Mouse (Mus musculus): ENCODE measurements around the gene Cdk10. TPM values are rescaled to one million over a fixed set of nuclear protein-coding genes. Genes with fewer than 3 reads are reported as not detected.

Cdk10 gene
- polyA plus RNA-seq, 1 experiment from 2014 or later, result 29.2 TPM

DNA sequence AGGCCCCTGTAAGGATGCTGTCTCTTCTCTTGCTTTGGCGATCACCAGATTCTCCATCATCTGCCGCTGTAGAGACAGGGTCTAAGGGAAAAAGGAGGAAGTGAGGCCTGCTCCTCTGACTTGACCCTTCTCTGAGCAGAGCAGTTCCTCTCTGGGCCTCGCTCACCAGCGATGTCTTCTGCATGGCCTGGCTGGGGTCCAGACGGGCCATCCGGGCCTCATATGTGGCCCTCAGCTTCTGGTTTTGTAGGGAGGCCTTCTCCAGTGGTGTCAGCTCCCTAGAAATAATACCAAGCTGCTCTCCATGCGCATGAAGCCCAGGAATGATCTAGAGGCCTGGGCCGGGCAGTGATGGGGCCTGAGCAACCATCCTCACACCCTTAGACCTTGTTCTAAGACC, 24.0 kb downstream of the Cdk10 start:
- TF ChIP-seq CTCF (IDR thresholded peaks at IDR 0.05; ENCODE audit: low read depth), result no peak
- 91% methylated on average over 8 of the region's 8 CpGs for WGBS
- H3K27ac ChIP-seq, result no peak overlapping the region

DNA sequence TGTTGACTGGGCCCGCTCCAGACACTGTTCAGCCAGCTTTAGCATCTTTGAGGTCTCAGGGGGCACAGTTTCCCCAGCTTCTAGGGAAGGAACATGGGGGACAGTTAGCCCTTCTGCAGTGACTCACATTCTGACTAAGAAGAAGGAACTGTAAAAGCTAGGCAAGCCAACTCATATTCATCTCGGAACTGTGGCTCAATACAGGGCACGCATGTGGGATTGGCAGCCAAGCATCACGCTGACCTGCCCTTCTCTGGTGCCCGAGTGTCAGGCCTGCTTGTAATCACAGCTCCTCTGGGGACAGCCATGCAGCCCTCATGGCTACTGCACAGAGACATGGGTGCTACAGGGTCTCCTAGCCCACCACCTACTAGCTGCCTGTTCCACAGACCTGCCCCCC, 26.3 kb downstream of the Cdk10 start:
- DNase-seq (ENCODE audit: low spot score) (no peak), ATAC-seq (replicated peaks; ENCODE audit: low FRiP score, low read depth) (no peak)
- H3K36me3 ChIP-seq (ENCODE audit: insufficient read depth, low read length), result peaks cover 43% of the 10 kb centered on the region
- H3K27ac ChIP-seq, result no peak overlapping the region
- H3K9me3 ChIP-seq (replicated peaks; ENCODE audit: low read length), result no peaks in the 10 kb centered on the region
- H3K4me2 ChIP-seq (ENCODE audit: low read length), result no peak overlapping the region
- H3K27me3 ChIP-seq (ENCODE audit: insufficient read depth, low read length), result no peaks in the 10 kb centered on the region
- TF ChIP-seq CTCF (IDR thresholded peaks at IDR 0.05; ENCODE audit: low read depth), result no peak
- H3K4me1 ChIP-seq (replicated peaks; ENCODE audit: insufficient read depth, low read length), result peaks cover 17% of the 10 kb centered on the region
- H3K9ac ChIP-seq (ENCODE audit: low read depth, low read length), result 0 out of 2 replicates have a peak overlapping the region, but pooled peaks have one; percentile 23
- WGBS, result 94% methylated on average over 5 of the region's 5 CpGs
- no peak overlapping the region for H3K4me3 ChIP-seq (replicated peaks; ENCODE audit: low read depth, low read length)

More for the DNA sequence above, 24.0 kb downstream of the Cdk10 start:
- H3K9me3 ChIP-seq (replicated peaks; ENCODE audit: low read length), result no peaks in the 10 kb centered on the region
- H3K36me3 ChIP-seq (ENCODE audit: insufficient read depth, low read length), result peaks cover 57% of the 10 kb centered on the region
- H3K4me3 ChIP-seq (replicated peaks; ENCODE audit: low read depth, low read length), result no peak overlapping the region
- H3K9ac ChIP-seq (ENCODE audit: low read depth, low read length), result no peak overlapping the region
- peaks cover 7% of the 10 kb centered on the region; the same call in 1 of the 2 replicates for H3K4me1 ChIP-seq (replicated peaks; ENCODE audit: insufficient read depth, low read length)
- H3K4me2 ChIP-seq (ENCODE audit: low read length), result no peak overlapping the region
- no peaks in the 10 kb centered on the region for H3K27me3 ChIP-seq (ENCODE audit: insufficient read depth, low read length)
- no peak for DNase-seq (ENCODE audit: low spot score)
- ATAC-seq (replicated peaks; ENCODE audit: low FRiP score, low read depth), result no peak

DNA sequence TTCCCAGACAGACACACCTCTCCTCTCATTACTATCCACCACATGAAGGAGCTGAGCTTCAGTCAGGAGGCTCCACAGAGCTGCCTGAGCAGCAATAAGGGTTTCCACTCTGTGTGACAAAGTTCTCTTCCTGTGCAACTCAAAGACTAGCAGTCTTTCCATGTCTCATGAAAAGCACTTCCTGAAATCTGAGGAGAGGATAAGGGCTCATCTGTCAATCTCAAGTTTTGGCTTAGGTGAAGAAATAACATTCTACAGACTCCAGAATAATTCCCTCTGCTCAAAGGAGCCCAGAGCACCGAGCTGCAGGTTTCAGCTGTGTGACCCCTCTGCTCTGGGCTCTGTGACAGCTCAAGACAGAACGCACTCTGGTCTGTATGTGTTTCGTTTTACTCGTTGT, 28.3 kb downstream of the Cdk10 start:
- Histone ChIP-seq H3K4me1 (replicated peaks; ENCODE audit: insufficient read depth, low read length) (peaks cover 17% of the 10 kb centered on the region), H3K9me3 (replicated peaks; ENCODE audit: low read length) (no peaks in the 10 kb centered on the region), H3K4me3 (replicated peaks; ENCODE audit: low read depth, low read length) (peak overlapping the region; percentile 86; the same call in 1 of the 2 replicates), H3K9ac (ENCODE audit: low read depth, low read length) (peak overlapping the region; percentile 83; the same call in 1 of the 2 replicates), H3K27me3 (ENCODE audit: insufficient read depth, low read length) (no peaks in the 10 kb centered on the region), H3K36me3 (ENCODE audit: insufficient read depth, low read length) (peaks cover 34% of the 10 kb centered on the region), H3K27ac (0 out of 2 replicates have a peak overlapping the region, but pooled peaks have one; percentile 31), H3K4me2 (ENCODE audit: low read length) (peak overlapping the region; percentile 83)
- DNase-seq (ENCODE audit: low spot score) (no peak), ATAC-seq (replicated peaks; ENCODE audit: low FRiP score, low read depth) (no peak)
- TF ChIP-seq CTCF (IDR thresholded peaks at IDR 0.05; ENCODE audit: low read depth), result no peak
- 34% methylated on average over 4 of the region's 4 CpGs for WGBS

DNA sequence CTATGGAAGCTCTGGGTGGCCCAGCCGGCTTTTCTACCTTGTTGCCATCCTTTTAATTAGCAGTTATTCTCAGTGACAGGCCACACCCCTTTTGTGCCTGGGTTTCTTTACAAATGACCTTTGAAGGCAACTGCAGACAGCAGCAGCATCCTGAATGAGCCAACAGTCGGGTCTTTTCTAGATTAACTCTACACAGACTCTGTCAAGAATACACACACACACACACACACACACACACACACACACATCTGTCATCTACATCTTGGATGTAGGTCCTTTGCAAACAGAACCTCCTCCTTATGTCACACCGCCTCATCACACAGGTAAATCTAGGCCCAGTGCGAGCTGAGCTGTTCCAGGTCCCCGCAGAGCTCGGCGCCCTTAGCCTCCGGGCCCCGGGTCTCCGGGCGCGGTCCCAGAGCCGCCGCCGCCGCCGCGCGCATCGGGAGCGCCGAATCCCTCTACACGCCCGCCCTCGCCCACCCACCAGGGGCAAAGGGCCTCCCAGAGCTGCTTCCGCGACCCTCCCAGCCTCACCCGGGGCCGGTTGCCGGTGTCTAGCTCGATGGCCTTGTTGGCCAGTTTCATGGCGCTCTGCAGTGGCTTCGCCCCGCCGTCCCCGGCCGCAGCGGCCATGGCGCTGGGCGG, 28.9 kb downstream of the Cdk10 start:
- ATAC-seq (replicated peaks; ENCODE audit: low FRiP score, low read depth), result peak; percentile 15; the same call in 1 of the 2 replicates
- under 1% methylated on average over 37 of the region's 40 CpGs for WGBS

DNA sequence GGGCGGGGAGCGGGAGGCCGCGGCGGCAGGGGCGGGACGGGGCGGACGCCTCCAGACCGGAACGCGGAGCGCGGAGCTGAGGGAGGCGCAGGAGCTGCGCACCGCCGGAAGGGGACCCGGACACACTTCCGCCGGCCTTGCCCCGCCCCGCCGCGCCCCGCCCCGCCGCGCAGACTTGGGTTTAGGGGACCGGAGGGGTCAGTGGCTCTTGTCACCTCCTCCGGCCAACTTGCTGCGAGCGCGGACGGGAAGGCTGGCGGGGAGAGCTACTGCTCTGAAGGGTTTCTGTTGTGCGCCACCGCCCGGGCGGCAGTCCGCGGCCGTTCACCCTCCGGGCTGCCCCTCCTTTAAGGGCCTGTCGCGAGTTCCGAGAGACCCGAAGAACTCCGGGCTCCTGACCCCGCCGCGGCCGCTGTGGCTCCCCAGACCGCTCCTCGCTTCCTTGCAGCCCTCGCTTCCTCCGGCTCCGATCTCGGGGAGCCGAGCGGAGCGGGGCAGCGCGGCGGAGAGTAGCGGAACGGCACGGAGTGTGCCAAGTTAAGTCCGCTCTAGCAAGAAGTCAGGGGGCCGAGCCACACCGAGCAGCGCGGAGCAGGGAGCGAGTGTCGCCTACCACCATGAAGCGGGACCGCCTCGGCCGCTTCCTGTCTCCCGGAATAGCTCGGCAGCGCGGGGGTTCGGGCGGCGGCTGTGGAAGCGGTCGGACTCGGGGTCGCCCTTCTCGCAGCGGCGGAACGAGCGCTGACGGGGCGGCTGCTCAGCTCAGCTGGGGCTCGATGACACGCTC, 29.6 kb downstream of the Cdk10 start, which contains the start of the genes Zfp276 and Vps9d1:
TSS of gene Zfp276 (plus strand) at position 97 of the 787 bp plus-strand sequence.
TSS of gene Vps9d1 (minus strand) at position 250 of the 787 bp plus-strand sequence.
- Histone ChIP-seq H3K36me3 (ENCODE audit: insufficient read depth, low read length) (peaks cover 31% of the 10 kb centered on the region), H3K27ac (peak within 1 kb of the TSS; percentile 65), H3K9ac (ENCODE audit: low read depth, low read length) (peak within 1 kb of the TSS; percentile 83), H3K9me3 (replicated peaks; ENCODE audit: low read length) (no peaks in the 10 kb centered on the region), H3K4me3 (replicated peaks; ENCODE audit: low read depth, low read length) (peak within 1 kb of the TSS; percentile 86), H3K4me1 (replicated peaks; ENCODE audit: insufficient read depth, low read length) (peaks cover 17% of the 10 kb centered on the region), H3K4me2 (ENCODE audit: low read length) (peak within 1 kb of the TSS; percentile 83), H3K27me3 (ENCODE audit: insufficient read depth, low read length) (no peaks in the 10 kb centered on the region)
- peak; percentile 95 for ATAC-seq (replicated peaks; ENCODE audit: low FRiP score, low read depth)
- WGBS, result under 1% methylated on average over 93 of the region's 99 CpGs
- no peak for TF ChIP-seq CTCF (IDR thresholded peaks at IDR 0.05; ENCODE audit: low read depth)
- DNase-seq (ENCODE audit: low spot score), result peak; percentile 89

More for the DNA sequence above, 28.9 kb downstream of the Cdk10 start:
- Histone ChIP-seq H3K27ac (peak overlapping the region; percentile 65), H3K4me3 (replicated peaks; ENCODE audit: low read depth, low read length) (peak overlapping the region; percentile 86), H3K4me2 (ENCODE audit: low read length) (peak overlapping the region; percentile 83), H3K4me1 (replicated peaks; ENCODE audit: insufficient read depth, low read length) (peaks cover 17% of the 10 kb centered on the region), H3K36me3 (ENCODE audit: insufficient read depth, low read length) (peaks cover 34% of the 10 kb centered on the region), H3K9ac (ENCODE audit: low read depth, low read length) (peak overlapping the region; percentile 83), H3K27me3 (ENCODE audit: insufficient read depth, low read length) (no peaks in the 10 kb centered on the region), H3K9me3 (replicated peaks; ENCODE audit: low read length) (no peaks in the 10 kb centered on the region)
- TF ChIP-seq CTCF (IDR thresholded peaks at IDR 0.05; ENCODE audit: low read depth), result no peak
- DNase-seq (ENCODE audit: low spot score), result no peak

DNA sequence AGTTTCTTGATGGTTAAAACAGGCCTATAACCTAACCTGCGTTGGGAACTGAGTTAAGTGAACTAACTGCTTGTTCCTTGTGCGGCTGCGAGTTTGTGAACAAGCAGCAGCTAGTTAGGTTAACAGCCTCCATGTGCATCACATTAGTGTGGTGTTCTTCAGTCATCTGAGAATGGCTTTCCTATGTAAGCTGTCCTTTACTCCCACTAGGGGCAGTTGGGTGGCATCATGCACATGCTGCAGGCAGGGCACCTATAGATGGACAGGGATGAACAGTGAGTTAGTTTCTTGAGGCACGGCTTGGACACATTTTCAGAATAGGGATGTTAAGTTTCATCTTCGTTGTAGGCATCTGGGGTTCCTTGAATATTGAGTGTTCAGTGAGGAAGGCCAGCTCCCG, 30.5 kb downstream of the Cdk10 start:
- H3K4me2 ChIP-seq (ENCODE audit: low read length), result peak overlapping the region; percentile 83
- TF ChIP-seq CTCF (IDR thresholded peaks at IDR 0.05; ENCODE audit: low read depth), result peak; percentile 40; the same call in 1 of the 2 replicates
- peaks cover 17% of the 10 kb centered on the region for H3K4me1 ChIP-seq (replicated peaks; ENCODE audit: insufficient read depth, low read length)
- no peaks in the 10 kb centered on the region for H3K27me3 ChIP-seq (ENCODE audit: insufficient read depth, low read length)
- DNase-seq (ENCODE audit: low spot score), result no peak
- H3K9ac ChIP-seq (ENCODE audit: low read depth, low read length), result peak overlapping the region; percentile 83
- ATAC-seq (replicated peaks; ENCODE audit: low FRiP score, low read depth), result no peak
- no peaks in the 10 kb centered on the region for H3K9me3 ChIP-seq (replicated peaks; ENCODE audit: low read length)
- WGBS, result 62% methylated on average over 6 of the region's 6 CpGs
- peak overlapping the region; percentile 86 for H3K4me3 ChIP-seq (replicated peaks; ENCODE audit: low read depth, low read length)
- H3K36me3 ChIP-seq (ENCODE audit: insufficient read depth, low read length), result peaks cover 31% of the 10 kb centered on the region
- no peak overlapping the region for H3K27ac ChIP-seq

Measured in kidney, postnatal 0 days (tissue).